Mouse (Mus musculus) hindbrain, embryonic 15.5 days (tissue): ENCODE results near the gene Gatb. TPM values are rescaled to one million over a fixed set of nuclear protein-coding genes. Genes with fewer than 3 reads are reported as not detected.

Source experiments
- ATAC-seq: fragments of 200-750 bp; cut with Nextera tagmentation; 2 replicates; pipeline ENCODE4 v1.8.0; 2017; ENCODE audit warnings: low read depth, moderate number of reproducible peaks, moderate TSS enrichment; ENCODE audit not compliant: low FRiP score
- H3K27ac ChIP-seq: fragments of 300-500 bp; sonication (generic); replicated peaks from 2 replicates; pipeline ENCODE4 v1.5.1; 2015; ENCODE audit warnings: mild to moderate bottlenecking, inconsistent platforms
- H3K27me3 ChIP-seq: fragments of 300-500 bp; sonication (generic); 2 replicates; pipeline ENCODE4 v1.6.1; 2015; ENCODE audit warnings: control low read depth, inconsistent platforms
- H3K36me3 ChIP-seq: fragments of 300-500 bp; sonication (generic); 2 replicates; pipeline ENCODE4 v1.6.1; 2015; ENCODE audit warnings: control low read depth, inconsistent platforms
- H3K4me1 ChIP-seq: fragments of 300-500 bp; sonication (generic); replicated peaks from 2 replicates; pipeline ENCODE4 v1.6.1; 2015; ENCODE audit warnings: control low read depth, inconsistent platforms
- H3K4me2 ChIP-seq: fragments of 300-500 bp; sonication (generic); 2 replicates; pipeline ENCODE4 v1.6.1; 2015; ENCODE audit warnings: moderate library complexity, mild to moderate bottlenecking, inconsistent platforms
- H3K4me3 ChIP-seq: fragments of 300-500 bp; sonication (generic); 2 replicates; pipeline ENCODE4 v1.5.1; 2015; ENCODE audit warnings: mild to moderate bottlenecking, inconsistent platforms
- H3K9ac ChIP-seq: fragments of 300-500 bp; sonication (generic); 2 replicates; pipeline ENCODE4 v1.6.1; 2015; ENCODE audit warnings: inconsistent platforms
- H3K9me3 ChIP-seq: fragments of 300-500 bp; sonication (generic); 2 replicates; pipeline ENCODE4 v1.6.1; 2016; ENCODE audit warnings: control low read depth, inconsistent platforms
- WGBS: fragments of 180-500 bp; shearing (Covaris S2); methylation state at CpG from one replicate; pipeline ENCODE4 v1.1.7; 2015; 5-methylcytosine and 5-hydroxymethylcytosine counted together
- polyA plus RNA-seq: library from polyadenylated mRNA; unstranded; fragments of >200 nt; fragmentation: Nextera tagmentation; extraction: Ambion mirVana; gene quantifications from 2 replicates; pipeline ENCODE4 v1.2.1, GENCODE M21; 2015

The Gatb gene
- polyA plus RNA-seq, 1 experiment from 2014 or later, result 20.1 TPM

- no peak overlapping the region for H3K4me2 ChIP-seq
- 80% methylated on average over 10 of the region's 10 CpGs for WGBS
- no peak overlapping the region for H3K27ac ChIP-seq
- no peak for ATAC-seq
- no peaks in the 10 kb centered on the region for H3K36me3 ChIP-seq
- no peak overlapping the region for H3K9ac ChIP-seq
- H3K9me3 ChIP-seq, result no peaks in the 10 kb centered on the region
- no peak overlapping the region for H3K4me3 ChIP-seq
- no peaks in the 10 kb centered on the region for H3K4me1 ChIP-seq
- no peaks in the 10 kb centered on the region for H3K27me3 ChIP-seq
These were observed 90.8 kb downstream of the Gatb start for GRCm38 (mm10) chr3:85664591-85665171.

DNA sequence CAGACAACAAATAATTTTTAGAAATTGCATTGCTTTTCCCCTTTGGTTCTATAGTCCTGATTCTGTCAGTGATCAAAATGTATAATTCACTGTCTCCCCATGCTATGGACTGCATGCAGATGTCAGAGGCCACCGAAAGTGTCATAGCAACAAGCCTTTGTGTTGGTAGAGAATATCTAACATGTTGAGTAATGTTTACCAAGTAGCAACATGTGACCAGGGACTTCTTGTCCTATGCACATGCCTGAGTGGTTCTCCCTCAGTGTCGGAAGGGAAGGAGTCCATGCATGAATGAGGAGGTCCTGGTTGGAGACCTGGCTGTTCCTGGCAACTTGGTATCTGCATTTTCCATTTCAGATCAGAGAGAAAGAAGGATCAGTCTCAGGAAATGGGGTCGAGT, 92.2 kb downstream of the Gatb start:
- no peaks in the 10 kb centered on the region for H3K4me1 ChIP-seq
- WGBS, result 63% methylated on average over 3 of the region's 3 CpGs
- H3K9ac ChIP-seq, result no peak overlapping the region
- H3K36me3 ChIP-seq, result no peaks in the 10 kb centered on the region
- H3K4me3 ChIP-seq, result no peak overlapping the region
- H3K9me3 ChIP-seq, result no peaks in the 10 kb centered on the region
- H3K4me2 ChIP-seq, result no peak overlapping the region
- H3K27ac ChIP-seq, result no peak overlapping the region
- no peaks in the 10 kb centered on the region for H3K27me3 ChIP-seq
- ATAC-seq, result no peak

DNA sequence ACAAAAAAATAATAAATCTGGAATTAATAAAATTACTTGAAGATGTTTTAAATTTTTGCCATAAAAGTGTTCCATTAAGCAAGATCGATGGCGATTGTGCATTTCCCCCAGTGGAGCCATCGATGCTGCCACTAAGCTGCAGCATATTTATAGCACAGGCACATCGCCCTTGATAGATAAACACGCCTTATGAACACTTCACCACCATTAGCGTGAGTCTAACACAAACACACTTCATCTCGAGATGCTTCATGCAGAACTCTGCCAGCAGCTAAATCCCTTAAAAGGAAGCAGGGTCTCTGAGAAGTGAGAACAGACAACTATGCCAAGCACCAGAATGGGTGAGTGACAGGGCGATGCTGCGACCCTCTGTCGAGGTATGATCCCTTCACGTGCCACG, 92.8 kb downstream of the Gatb start:
- no peaks in the 10 kb centered on the region for H3K36me3 ChIP-seq
- no peak overlapping the region for H3K4me2 ChIP-seq
- H3K4me3 ChIP-seq, result no peak overlapping the region
- no peak for ATAC-seq
- no peaks in the 10 kb centered on the region for H3K4me1 ChIP-seq
- no peaks in the 10 kb centered on the region for H3K27me3 ChIP-seq
- no peak overlapping the region for H3K9ac ChIP-seq
- no peaks in the 10 kb centered on the region for H3K9me3 ChIP-seq
- WGBS, result 79% methylated on average over 12 of the region's 12 CpGs
- no peak overlapping the region for H3K27ac ChIP-seq

DNA sequence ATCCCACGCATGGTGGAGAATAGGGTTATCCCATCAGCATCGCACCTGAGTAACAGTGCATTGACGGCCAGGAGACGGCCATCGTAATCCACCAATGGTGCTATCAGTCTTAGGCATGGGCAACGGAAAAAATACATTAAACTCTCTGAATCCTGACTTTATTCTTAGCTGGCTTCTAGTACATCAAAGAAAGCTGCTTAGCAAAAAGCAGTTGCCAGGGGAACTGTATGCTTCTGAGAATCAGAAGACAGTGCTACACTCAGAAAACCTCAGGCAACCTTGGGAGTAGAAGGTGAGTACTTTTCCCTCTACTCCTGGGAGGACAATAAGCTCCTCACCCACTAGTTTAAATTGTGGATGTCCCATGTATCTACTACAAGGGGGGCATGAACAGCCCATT, 93.8 kb downstream of the Gatb start:
- H3K27me3 ChIP-seq, result no peaks in the 10 kb centered on the region
- ATAC-seq, result no peak
- no peak overlapping the region for H3K4me2 ChIP-seq
- WGBS, result 91% methylated on average over 6 of the region's 6 CpGs
- no peaks in the 10 kb centered on the region for H3K4me1 ChIP-seq
- no peak overlapping the region for H3K4me3 ChIP-seq
- H3K9me3 ChIP-seq, result no peaks in the 10 kb centered on the region
- no peak overlapping the region for H3K9ac ChIP-seq
- H3K36me3 ChIP-seq, result no peaks in the 10 kb centered on the region
- H3K27ac ChIP-seq, result no peak overlapping the region

DNA sequence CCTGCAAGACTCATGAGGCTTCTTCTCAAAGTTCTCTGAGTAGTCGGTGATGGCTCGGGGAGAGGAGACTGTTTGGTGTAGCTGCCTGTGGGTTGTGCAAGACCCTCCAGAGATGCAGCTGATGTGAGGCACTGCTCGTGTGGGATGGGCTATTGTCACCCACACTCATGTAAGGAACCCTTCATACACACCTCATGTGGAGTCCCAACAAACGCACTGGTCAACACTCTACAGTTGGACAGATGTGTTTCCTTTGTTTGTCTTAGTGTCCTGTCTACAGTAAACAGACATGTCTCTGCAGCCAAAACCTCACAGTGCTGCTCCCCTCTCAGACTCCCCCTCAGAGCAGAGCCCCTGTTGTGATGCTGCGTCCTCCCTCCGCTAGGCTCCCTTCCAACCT, 95.9 kb downstream of the Gatb start:
- Histone ChIP-seq H3K36me3 (no peaks in the 10 kb centered on the region), H3K4me1 (no peaks in the 10 kb centered on the region), H3K27ac (no peak overlapping the region), H3K4me3 (no peak overlapping the region), H3K9me3 (no peaks in the 10 kb centered on the region), H3K9ac (no peak overlapping the region), H3K4me2 (no peak overlapping the region), H3K27me3 (no peaks in the 10 kb centered on the region)
- WGBS, result 83% methylated on average over 6 of the region's 6 CpGs
- no peak for ATAC-seq

- no peaks in the 10 kb centered on the region for H3K9me3 ChIP-seq
- no peaks in the 10 kb centered on the region for H3K4me1 ChIP-seq
- no peak for ATAC-seq
- H3K36me3 ChIP-seq, result no peaks in the 10 kb centered on the region
- WGBS, result 80% methylated on average over 8 of the region's 8 CpGs
- no peak overlapping the region for H3K4me3 ChIP-seq
- no peaks in the 10 kb centered on the region for H3K27me3 ChIP-seq
- no peak overlapping the region for H3K9ac ChIP-seq
- H3K27ac ChIP-seq, result no peak overlapping the region
- H3K4me2 ChIP-seq, result no peak overlapping the region
These were observed 103.2 kb downstream of the Gatb start for GRCm38 (mm10) chr3:85677133-85677532.

DNA sequence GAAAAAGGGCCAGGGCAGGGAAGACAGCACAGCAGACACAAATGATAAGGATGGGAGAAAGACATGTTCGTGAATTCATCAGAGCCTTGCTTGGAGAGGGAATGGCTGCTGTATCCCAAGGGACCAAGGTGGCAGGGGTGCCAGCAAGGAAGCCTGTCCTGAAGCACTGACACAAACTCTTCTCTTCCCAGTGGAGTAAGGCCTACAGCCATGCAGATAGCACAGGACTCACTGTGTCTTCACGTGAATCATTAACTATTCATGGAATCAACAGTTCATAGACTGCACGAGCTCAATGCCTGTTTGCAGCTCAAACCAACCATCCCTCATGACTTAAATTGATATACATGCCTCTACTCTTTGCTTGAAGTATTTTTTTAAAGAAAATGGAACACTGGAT, 104.0 kb downstream of the Gatb start:
- Histone ChIP-seq H3K9me3 (no peaks in the 10 kb centered on the region), H3K36me3 (no peaks in the 10 kb centered on the region), H3K4me1 (no peaks in the 10 kb centered on the region), H3K27me3 (no peaks in the 10 kb centered on the region), H3K9ac (no peak overlapping the region), H3K27ac (no peak overlapping the region), H3K4me3 (no peak overlapping the region), H3K4me2 (no peak overlapping the region)
- ATAC-seq, result no peak
- 69% methylated on average over 3 of the region's 3 CpGs for WGBS

GRCm38 (mm10) chr3:85679312-85679933, 105.5 kb downstream of the Gatb start:
- no peak overlapping the region for H3K27ac ChIP-seq
- no peaks in the 10 kb centered on the region for H3K9me3 ChIP-seq
- no peaks in the 10 kb centered on the region for H3K36me3 ChIP-seq
- H3K27me3 ChIP-seq, result no peaks in the 10 kb centered on the region
- 87% methylated on average over 8 of the region's 8 CpGs for WGBS
- H3K4me1 ChIP-seq, result no peaks in the 10 kb centered on the region
- no peak for ATAC-seq
- H3K4me3 ChIP-seq, result no peak overlapping the region
- H3K9ac ChIP-seq, result no peak overlapping the region
- no peak overlapping the region for H3K4me2 ChIP-seq

GRCm38 (mm10) chr3:85679960-85680359, 106.0 kb downstream of the Gatb start:
- WGBS, result 84% methylated on average over 5 of the region's 5 CpGs
- ATAC-seq, result no peak

DNA sequence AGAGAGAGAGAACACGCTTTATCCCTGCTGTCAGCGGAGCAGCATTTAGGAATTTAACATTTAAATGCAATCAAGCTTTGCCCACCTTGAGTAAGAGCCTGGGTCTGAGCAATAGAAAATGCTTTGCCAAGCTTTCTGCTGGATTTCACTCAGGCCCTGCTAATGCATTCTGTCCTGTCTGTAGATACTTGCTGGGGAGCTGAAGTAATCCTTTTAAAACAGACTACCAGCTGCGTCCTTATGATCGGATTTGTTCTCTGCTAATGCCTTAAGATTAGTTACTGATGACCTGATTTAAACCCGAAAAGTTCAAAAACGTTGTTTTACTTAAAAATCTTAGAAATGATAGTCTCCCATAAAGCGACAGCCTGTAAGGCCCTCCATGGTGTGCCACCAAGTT, 107.2 kb downstream of the Gatb start:
- no peaks in the 10 kb centered on the region for H3K9me3 ChIP-seq
- no peaks in the 10 kb centered on the region for H3K4me1 ChIP-seq
- H3K27ac ChIP-seq, result no peak overlapping the region
- no peak overlapping the region for H3K4me3 ChIP-seq
- H3K36me3 ChIP-seq, result no peaks in the 10 kb centered on the region
- WGBS, result 79% methylated on average over 7 of the region's 7 CpGs
- no peaks in the 10 kb centered on the region for H3K27me3 ChIP-seq
- no peak overlapping the region for H3K9ac ChIP-seq
- H3K4me2 ChIP-seq, result no peak overlapping the region
- no peak for ATAC-seq

More at GRCm38 (mm10) chr3:85679960-85680359, 106.0 kb downstream of the Gatb start:
- Histone ChIP-seq H3K27me3 (no peaks in the 10 kb centered on the region), H3K27ac (no peak overlapping the region), H3K4me2 (no peak overlapping the region), H3K9ac (no peak overlapping the region), H3K36me3 (no peaks in the 10 kb centered on the region), H3K4me3 (no peak overlapping the region), H3K4me1 (no peaks in the 10 kb centered on the region), H3K9me3 (no peaks in the 10 kb centered on the region)

- ATAC-seq, result no peak
- no peak overlapping the region for H3K9ac ChIP-seq
- H3K27me3 ChIP-seq, result no peaks in the 10 kb centered on the region
- no peak overlapping the region for H3K4me2 ChIP-seq
- H3K4me3 ChIP-seq, result no peak overlapping the region
- WGBS, result 89% methylated on average over 5 of the region's 5 CpGs
- H3K4me1 ChIP-seq, result no peaks in the 10 kb centered on the region
- H3K9me3 ChIP-seq, result no peaks in the 10 kb centered on the region
- no peak overlapping the region for H3K27ac ChIP-seq
- no peaks in the 10 kb centered on the region for H3K36me3 ChIP-seq
These were observed 109.7 kb downstream of the Gatb start for GRCm38 (mm10) chr3:85683618-85684017.

GRCm38 (mm10) chr3:85685271-85685670, 111.4 kb downstream of the Gatb start:
- Histone ChIP-seq H3K4me1 (no peaks in the 10 kb centered on the region), H3K4me2 (no peak overlapping the region), H3K9me3 (no peaks in the 10 kb centered on the region), H3K27ac (no peak overlapping the region), H3K36me3 (no peaks in the 10 kb centered on the region), H3K4me3 (no peak overlapping the region), H3K27me3 (no peaks in the 10 kb centered on the region), H3K9ac (no peak overlapping the region)
- 92% methylated on average over 8 of the region's 8 CpGs for WGBS
- ATAC-seq, result no peak

DNA sequence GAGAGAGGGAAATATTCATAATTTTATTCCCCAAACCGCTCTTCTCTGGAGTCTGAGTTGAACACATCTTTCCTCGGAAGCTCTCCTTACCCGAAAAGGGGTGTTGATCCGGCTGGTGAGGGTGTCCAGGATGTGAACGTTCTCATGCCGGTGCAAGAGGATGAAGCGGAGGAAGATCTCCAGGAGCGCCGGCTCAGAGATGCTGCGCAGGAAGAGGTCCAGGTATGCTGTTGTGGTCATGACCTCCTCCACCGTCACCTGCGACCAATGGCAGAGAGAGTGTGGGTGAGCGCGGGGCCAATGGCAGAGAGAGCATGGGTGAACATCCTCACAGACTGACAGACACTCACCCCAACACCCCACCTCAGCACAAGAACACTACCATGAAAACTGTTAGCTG, 114.4 kb downstream of the Gatb start:
- Histone ChIP-seq H3K4me3 (no peak overlapping the region), H3K9ac (no peak overlapping the region), H3K9me3 (no peaks in the 10 kb centered on the region), H3K4me1 (no peaks in the 10 kb centered on the region), H3K27me3 (no peaks in the 10 kb centered on the region), H3K4me2 (no peak overlapping the region), H3K27ac (no peak overlapping the region), H3K36me3 (no peaks in the 10 kb centered on the region)
- no peak for ATAC-seq
- WGBS, result 96% methylated on average over 14 of the region's 14 CpGs
